Mouse (Mus musculus): ENCODE measurements at regions not wholly inside any gene's neighbourhood (a gene's known extent, or its start where the extent isn't known, plus 50 kb on each side); places are given as distances from the start of the nearest gene placed in this dataset.

DNA sequence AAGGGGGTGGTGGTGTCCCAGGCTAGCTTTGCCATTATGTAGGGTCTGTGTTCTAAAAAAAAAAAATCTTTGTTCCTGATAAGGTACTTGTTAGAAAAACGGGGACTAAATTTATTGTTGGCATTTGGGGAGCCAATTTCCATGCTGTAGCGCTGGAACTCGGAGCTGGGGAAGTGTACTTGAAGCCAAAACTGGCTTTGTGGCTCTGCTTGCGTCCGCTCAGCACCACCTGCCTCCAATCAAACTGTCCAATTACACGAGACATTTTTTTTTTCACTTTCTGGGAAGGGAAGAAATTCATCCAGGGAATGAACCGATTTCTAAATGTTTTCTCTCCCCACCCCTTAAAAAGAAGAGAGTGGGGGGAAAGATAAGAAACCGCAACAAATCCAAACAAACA, 138.1 kb upstream of the Id2 start:
- no peak for TF ChIP-seq MAFK (IDR thresholded peaks at IDR 0.05; ENCODE audit: insufficient read depth, low read depth, low read length)
- no peak for TF ChIP-seq HCFC1 (IDR thresholded peaks at IDR 0.05; ENCODE audit: borderline replicate concordance, insufficient read depth, low read length)
- no peak for TF ChIP-seq ZNF384 (IDR thresholded peaks at IDR 0.05; ENCODE audit: low read depth, low read length)
- no peak for TF ChIP-seq ZC3H11A (IDR thresholded peaks at IDR 0.05; ENCODE audit: borderline replicate concordance, low read depth, low read length)
- no peak for TF ChIP-seq CHD2 (IDR thresholded peaks at IDR 0.05; ENCODE audit: low read depth, low read length)
